Mouse (Mus musculus) spleen, postnatal 10 days (tissue): ENCODE measurements at regions not wholly inside any gene's neighbourhood (a gene's known extent, or its start where the extent isn't known, plus 50 kb on each side); places are given as distances from the start of the nearest gene placed in this dataset.

Source experiments
- DNase-seq, 2 experiments: peaks; one replicate each; pipeline ENCODE4 v3.0.0; 2021 to 2022; ENCODE audit warnings: low spot score in 2 of 2

DNA sequence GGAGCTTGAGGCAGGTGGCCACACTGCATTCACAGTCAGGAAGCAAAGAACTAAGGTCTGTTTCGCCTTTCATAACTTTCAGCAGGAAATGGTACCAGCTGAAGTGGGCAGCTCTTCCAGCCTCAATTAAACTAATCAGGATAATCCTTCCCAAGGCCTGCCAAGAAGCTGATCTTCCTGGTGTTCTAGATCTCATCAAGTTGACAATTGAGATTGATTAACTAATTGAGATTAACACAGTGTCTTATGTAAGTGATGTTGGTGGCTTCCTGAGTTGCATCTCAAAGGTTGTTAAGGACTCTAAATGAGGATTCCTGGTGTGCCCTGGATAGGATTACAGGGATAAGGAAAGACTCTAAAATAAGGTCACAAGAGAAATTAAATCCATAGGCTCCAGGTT, 273.3 kb upstream of the Irx2 start:
- no peak for DNase-seq

DNA sequence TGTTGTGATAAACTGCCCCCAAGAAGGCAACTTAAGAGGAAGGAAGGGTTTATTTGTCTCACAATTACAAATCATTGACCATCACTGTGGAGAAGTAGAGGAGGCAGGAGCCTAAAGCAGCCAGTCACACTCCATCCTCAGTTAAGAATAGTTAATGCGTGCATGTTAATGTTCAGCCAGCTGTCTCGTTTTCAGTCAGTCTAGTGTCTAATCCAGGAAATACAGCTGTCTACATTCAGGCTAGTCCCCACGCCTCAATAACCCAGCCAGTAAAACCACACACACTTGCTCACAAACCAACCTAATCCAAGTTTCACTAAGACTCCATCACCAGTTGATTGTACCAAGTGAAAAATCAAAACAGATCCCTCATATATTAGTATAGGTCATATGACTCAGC, 272.8 kb upstream of the Irx2 start:
- DNase-seq: no peak

GRCm38 (mm10) chr13:72358243-72358904, 270.2 kb upstream of the Irx2 start:
- DNase-seq: no peak

GRCm38 (mm10) chr13:72365534-72366271, 262.9 kb upstream of the Irx2 start:
- DNase-seq: no peak

DNA sequence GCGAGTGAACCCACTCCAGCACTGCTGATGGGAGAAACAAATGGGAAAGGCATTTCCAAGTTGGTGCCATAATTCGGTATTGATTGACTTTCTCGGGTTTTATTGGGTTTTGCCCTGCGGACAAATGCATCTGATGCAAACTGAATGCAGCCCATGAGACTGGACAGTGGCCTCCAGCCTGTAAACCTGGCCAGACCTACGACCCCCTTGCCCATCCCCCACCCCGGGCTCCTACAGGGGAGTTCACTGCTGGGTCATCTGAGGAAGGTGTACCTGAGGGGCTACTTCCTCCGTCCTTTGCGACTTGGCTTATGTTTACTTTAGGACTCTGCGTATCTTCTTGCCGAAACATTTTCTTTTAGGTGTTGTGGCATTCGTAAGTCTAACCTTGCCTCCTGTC, 262.3 kb upstream of the Irx2 start:
- DNase-seq: no peak

DNA sequence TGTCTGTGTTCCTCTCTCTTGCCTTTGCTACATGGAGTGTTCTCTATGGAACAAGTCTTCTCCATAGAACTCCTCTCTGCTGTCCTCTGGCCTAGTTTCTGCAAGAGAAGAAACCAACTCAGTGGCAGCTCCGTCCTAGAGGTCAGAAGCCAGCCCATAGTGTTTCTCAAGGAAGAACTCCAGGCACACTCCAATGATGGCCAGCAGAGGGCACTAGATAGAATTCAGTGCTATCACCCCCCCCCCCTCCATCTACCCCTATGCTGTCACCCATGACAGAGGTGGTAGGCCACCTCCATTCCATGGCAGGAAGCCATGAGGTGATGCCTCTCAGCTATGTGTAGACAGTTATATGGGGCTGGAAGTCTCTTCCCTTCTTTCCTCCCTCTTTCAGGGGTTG, 258.5 kb upstream of the Irx2 start:
- DNase-seq: no peak

DNA sequence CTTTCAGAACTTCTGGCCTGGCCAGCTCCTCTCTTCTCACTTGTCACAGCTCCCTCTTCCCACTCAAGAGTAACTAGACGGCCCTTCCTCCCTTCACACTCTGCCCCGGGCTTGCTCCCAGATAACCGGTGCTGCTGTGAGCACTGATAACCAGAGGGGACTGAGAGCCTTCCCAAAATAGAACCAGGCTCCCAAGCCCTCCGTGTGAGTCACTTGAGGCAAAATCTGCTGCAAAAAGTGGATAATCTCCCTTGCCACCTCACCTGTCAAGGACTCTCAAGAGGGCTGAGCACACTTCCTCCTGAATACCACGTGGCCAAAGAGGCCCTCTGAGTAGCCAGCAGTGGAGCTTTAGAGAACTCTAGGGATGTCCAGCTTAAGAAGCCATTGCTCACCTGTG, 257.6 kb upstream of the Irx2 start:
- DNase-seq: no peak

- no peak for DNase-seq
Measured at GRCm38 (mm10) chr13:72393366-72393765, 235.3 kb upstream of the Irx2 start.

- no peak for DNase-seq
Measured at GRCm38 (mm10) chr13:72400677-72401076, 227.9 kb upstream of the Irx2 start.

DNA sequence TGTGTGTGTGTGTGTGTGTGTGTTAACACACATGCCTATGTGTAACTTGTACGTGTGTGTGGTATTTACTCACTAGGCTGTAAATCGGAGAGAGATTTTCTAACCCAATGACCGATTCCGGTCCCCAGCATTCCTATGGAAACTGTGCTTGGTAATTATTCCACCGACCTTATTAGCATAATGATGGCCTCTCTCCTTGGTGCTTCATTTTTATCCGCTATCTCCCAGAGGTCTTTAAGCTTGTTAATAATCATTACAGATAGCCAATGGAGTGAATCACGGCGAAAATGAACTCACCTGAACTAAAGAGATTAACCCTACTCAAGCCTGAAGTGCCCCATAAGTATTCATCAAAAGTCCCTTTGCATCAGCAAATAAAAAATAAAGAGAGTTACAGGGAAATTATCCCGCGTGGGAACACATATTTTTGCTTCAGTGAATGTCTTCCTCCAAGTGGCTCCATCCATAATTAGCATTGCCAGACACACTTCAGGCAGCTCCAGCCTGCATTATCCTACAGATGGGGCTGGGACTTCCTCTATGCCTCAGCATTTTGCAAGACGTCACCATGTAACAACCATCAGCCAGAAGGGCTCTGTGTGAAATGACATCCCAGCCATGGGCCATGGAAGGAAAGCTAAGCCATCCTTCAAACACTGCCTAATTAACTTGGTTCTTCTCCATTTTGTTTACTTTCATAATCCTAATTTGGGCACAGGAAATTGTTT, 219.2 kb upstream of the Irx2 start:
- no peak for DNase-seq

- no peak for DNase-seq
Measured at GRCm38 (mm10) chr13:72412656-72413055, 216.0 kb upstream of the Irx2 start.

- no peak for DNase-seq
Measured at GRCm38 (mm10) chr13:72416981-72417380, 211.6 kb upstream of the Irx2 start.

GRCm38 (mm10) chr13:72417816-72418215, 210.8 kb upstream of the Irx2 start:
- DNase-seq: no peak

- no peak for DNase-seq
Measured at GRCm38 (mm10) chr13:72418285-72418684, 210.3 kb upstream of the Irx2 start.

- DNase-seq: no peak
Measured at GRCm38 (mm10) chr13:72419532-72419931, 209.1 kb upstream of the Irx2 start.

- no peak for DNase-seq
Measured at GRCm38 (mm10) chr13:72425917-72426316, 202.7 kb upstream of the Irx2 start.

DNA sequence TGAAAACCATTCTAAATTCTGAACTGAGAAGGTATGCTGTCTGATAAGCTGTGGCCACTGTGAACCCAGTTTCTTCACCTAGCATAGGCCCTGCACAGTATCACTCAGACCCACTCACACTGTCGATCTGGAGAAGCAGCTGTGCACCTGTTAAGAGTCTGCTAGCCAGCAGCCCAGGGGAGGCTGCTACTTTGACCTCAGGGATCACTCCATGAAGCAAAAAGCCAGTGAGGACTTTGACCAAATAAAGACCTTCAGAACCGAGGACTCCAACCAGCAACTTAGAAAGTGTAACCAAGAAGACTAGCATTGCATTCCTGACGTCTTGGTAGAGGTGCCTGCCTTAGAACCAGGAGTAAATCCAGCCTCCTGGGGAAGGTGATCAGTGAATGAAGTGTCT, 183.3 kb upstream of the Irx2 start:
- no peak for DNase-seq

- DNase-seq: no peak
Measured at GRCm38 (mm10) chr13:72448458-72449058, 180.1 kb upstream of the Irx2 start.

DNA sequence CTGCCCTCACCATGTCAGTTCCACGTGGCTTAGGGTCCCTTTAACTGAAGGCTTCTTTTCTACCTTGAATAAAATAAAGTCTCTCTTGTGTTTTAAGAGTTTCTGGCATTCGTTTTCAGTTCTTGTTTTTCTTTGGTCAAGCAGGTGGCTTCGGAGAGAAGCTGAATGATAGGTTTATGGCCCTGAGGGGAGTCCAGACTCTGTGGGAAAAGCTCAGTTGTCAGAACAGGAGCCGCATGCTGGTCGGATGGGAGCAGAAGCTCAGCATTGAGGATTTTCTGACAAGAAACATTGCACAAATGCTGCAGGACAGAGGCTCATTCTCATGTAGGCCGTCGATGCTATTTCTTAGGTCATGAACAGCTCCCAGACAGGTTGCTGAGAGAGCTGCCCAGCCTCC, 133.3 kb upstream of the Irx2 start:
- DNase-seq: no peak

DNA sequence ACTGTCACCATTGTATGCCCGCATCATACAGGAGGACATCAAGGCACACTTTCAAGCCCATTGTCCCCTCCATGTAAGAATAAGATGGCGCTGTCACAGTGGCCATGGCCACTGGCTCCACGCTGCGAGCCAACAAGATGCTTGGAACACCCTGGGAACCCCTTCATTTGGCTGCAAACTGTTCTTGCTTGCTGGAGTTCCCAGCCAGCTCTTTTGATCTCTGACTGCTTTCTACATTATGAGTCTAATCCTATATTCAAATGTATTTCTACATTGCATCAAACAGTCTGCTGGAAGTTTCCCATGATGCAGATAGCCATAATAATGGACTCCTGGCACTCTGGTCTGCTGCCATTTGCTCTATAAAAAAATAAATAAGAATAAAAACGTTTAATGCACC, 131.6 kb upstream of the Irx2 start:
- no peak for DNase-seq

DNA sequence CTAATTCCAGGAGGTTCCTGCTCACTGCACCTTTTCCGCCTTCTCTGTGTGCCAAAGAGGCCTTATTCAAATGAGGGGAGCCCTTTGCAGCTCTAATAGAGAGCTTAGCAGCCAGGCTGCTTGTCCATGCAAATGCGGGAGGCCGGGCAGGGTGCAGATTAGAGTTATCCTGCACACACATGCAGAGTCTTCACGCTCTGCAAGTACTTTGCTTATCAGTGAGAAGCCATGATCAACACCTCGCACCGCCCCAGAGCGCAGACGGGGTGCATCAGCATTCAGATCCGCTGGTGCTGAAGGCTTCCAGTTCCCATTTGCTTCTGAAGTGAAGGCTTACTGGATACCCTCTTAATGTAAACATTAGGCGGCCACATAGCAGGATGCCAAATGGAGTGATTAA, 131.1 kb upstream of the Irx2 start:
- no peak for DNase-seq

DNA sequence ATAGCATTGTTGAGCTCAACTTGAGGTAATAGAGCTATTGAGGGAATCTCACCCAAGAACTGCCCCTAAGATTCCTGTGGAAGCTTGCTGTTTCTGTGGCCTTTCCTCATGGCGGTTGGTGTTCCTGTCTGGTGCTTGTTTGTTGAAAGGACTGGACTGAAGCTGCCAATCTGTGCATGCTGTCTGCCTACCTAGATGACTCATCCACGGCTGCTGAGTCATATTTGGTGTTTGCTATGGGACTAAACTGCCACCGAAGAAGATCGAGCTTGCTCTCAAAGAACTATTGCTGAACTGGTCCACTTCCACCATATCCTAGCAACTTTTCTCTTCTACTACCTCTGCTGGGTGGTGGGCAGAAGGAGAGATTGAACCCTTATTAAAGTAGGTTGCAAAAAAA, 122.7 kb upstream of the Irx2 start:
- no peak for DNase-seq

- DNase-seq: no peak
Measured at GRCm38 (mm10) chr13:72538633-72539032, 90.0 kb upstream of the Irx2 start.
